Mouse (Mus musculus) spleen, adult 12 weeks (tissue): ENCODE results near the gene Btbd35f22.
"Not testable (repeated sequence)": the region's sequence is repeated elsewhere in the genome, so short reads cannot be mapped to it uniquely, and the experiment has no call there.

Experiments used
- DNase-seq: peaks from one replicate; pipeline ENCODE4 v3.0.0; 2022; ENCODE audit warnings: low spot score

Gene Btbd35f22

GRCm38 (mm10) chrX:32047529-32047928 is at the start of gene Btbd35f22:
Gene Btbd35f22 (plus strand): TSS chrX:32047829.
- DNase-seq = not testable (repeated sequence)
